Mouse (Mus musculus) 3134 (cell line): ENCODE measurements around the gene Copg2.

Source experiments
- DNase-seq: peaks from one replicate; pipeline ENCODE4 v3.0.0-alpha.2; 2011; ENCODE audit warnings: low spot score; ENCODE audit not compliant: insufficient read length; ENCODE audit errors: extremely low read depth

The Copg2 gene

GRCm38 (mm10) chr6:30698036-30698435, 198.6 kb downstream of the Copg2 start:
- no peak for DNase-seq
